Mouse (Mus musculus) midbrain, embryonic 15.5 days (tissue): Measurements from ENCODE around the gene Zbtb46. TPM values are rescaled to one million over a fixed set of nuclear protein-coding genes. Genes with fewer than 3 reads are reported as not detected.
A peak's percentile ranks its signal among the peaks of the same experiment; 100 is the strongest.

ENCODE experiments used
- ATAC-seq: fragments of 200-750 bp; cut with Nextera tagmentation; replicated peaks from 2 replicates; pipeline ENCODE4 v1.8.0; 2017; ENCODE audit warnings: moderate TSS enrichment
- H3K27ac ChIP-seq: fragments of 300-500 bp; sonication (generic); 2 replicates; pipeline ENCODE4 v1.5.1; 2015; ENCODE audit warnings: mild to moderate bottlenecking, inconsistent platforms
- H3K27me3 ChIP-seq: fragments of 300-500 bp; sonication (generic); replicated peaks from 2 replicates; pipeline ENCODE4 v1.6.1; 2015; ENCODE audit warnings: inconsistent platforms
- H3K36me3 ChIP-seq: fragments of 300-500 bp; sonication (generic); replicated peaks from 2 replicates; pipeline ENCODE4 v1.6.1; 2015; ENCODE audit warnings: inconsistent platforms
- H3K4me1 ChIP-seq: fragments of 300-500 bp; sonication (generic); 2 replicates; pipeline ENCODE4 v1.6.1; 2015; ENCODE audit warnings: inconsistent platforms
- H3K4me2 ChIP-seq: fragments of 300-500 bp; sonication (generic); 2 replicates; pipeline ENCODE4 v1.6.1; 2015; ENCODE audit warnings: inconsistent platforms, mild to moderate bottlenecking, moderate library complexity
- H3K4me3 ChIP-seq: fragments of 300-500 bp; sonication (generic); 2 replicates; pipeline ENCODE4 v1.5.1; 2015; ENCODE audit warnings: mild to moderate bottlenecking, inconsistent platforms
- H3K9ac ChIP-seq: fragments of 300-500 bp; sonication (generic); 2 replicates; pipeline ENCODE4 v1.6.1; 2015; ENCODE audit warnings: mild to moderate bottlenecking, inconsistent platforms
- H3K9me3 ChIP-seq: fragments of 300-500 bp; sonication (generic); 2 replicates; pipeline ENCODE4 v1.6.1; 2016; ENCODE audit warnings: inconsistent platforms
- WGBS: fragments of 180-500 bp; shearing (Covaris S2); methylation state at CpG from one replicate; pipeline ENCODE4 v1.1.7; 2015; ENCODE audit warnings: mixed read lengths; 5-methylcytosine and 5-hydroxymethylcytosine counted together
- polyA plus RNA-seq: library from polyadenylated mRNA; unstranded; fragments of >200 nt; fragmentation: Nextera tagmentation; extraction: Ambion mirVana; gene quantifications from 2 replicates; pipeline ENCODE4 v1.2.1, GENCODE M21; 2015

Zbtb46 gene
- polyA plus RNA-seq, 1 experiment from 2014 or later = 26.0 TPM

DNA sequence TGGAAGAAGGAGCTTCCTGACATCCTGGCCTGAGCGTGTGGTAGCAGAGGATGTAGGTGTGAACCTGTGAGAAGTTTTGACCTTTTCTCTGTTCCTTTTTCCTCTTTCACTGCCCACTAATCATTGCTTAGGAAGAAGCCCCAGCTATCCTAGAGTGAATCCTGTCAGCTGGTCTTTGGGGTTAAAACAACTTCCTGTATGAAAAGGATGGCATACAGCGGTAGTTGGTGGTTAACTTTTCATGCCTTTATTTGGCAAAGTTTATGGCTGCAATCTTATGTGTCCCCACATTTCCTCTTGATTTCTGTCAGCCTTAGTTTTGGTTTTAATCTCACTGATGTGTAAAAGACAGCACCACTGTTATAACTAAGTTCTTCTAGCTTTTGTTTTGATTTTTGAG is 82.0 kb downstream of the Zbtb46 start:
- Histone ChIP-seq H3K4me1 (no peaks in the 10 kb centered on the region), H3K9me3 (no peaks in the 10 kb centered on the region), H3K27me3 (no peaks in the 10 kb centered on the region), H3K27ac (no peak overlapping the region), H3K4me3 (no peak overlapping the region), H3K9ac (no peak overlapping the region), H3K36me3 (peaks cover 29% of the 10 kb centered on the region; the same call in 1 of the 2 replicates), H3K4me2 (no peak overlapping the region)
- ATAC-seq = no peak
- 92% methylated on average over 2 of the region's 2 CpGs for WGBS

DNA sequence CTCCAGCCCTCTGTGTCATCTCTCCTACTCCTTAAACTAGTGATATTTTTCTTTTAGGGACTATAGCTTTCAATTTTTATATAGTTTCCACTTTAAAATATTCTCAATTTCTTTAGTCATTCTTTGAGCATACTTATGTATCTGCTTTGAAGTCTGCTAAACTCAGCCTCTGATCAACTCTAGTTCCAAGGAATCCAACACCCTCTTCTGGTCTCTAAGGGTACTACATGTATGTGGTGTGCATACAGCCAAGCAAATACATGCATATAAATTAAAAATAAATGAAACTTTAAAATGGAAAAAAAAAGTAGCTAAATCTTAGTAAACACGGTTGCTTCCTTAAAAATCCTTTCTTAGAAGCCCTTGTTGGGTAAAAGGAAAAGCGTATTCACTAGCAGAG is 83.4 kb downstream of the Zbtb46 start:
- Histone ChIP-seq H3K4me3 (no peak overlapping the region), H3K4me2 (no peak overlapping the region), H3K36me3 (peaks cover 18% of the 10 kb centered on the region; the same call in 1 of the 2 replicates), H3K9me3 (no peaks in the 10 kb centered on the region), H3K27ac (no peak overlapping the region), H3K27me3 (no peaks in the 10 kb centered on the region), H3K4me1 (0 out of 2 replicates have a peak, but pooled peaks cover 3% of the 10 kb centered on the region), H3K9ac (no peak overlapping the region)
- WGBS = 92% methylated on average over 2 of the region's 2 CpGs
- no peak for ATAC-seq

DNA sequence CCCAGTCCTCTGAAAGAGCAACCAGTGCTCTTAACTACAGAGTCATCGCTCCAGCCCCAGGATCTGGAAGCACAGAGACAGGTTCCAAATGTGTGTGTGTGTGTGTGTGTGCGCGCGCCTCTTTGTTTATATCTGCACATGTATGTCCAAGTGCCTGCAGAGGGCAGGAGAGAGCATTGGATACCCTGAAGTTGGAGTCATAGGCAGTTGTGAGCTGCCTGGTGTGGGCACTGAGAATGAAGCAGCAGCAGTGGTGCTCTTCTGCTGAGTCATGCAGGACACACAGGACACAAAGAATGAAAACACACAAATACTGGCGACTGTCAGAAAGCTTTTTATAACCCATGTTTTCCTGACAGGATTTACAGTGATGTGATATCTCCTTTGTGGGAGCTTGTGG is 89.2 kb downstream of the Zbtb46 start:
- H3K27me3 ChIP-seq = no peaks in the 10 kb centered on the region
- peaks cover 42% of the 10 kb centered on the region for H3K4me1 ChIP-seq
- H3K9ac ChIP-seq = no peak overlapping the region
- WGBS = 98% methylated on average over 5 of the region's 5 CpGs
- H3K4me2 ChIP-seq = no peak overlapping the region
- no peak overlapping the region for H3K4me3 ChIP-seq
- no peaks in the 10 kb centered on the region; the same call in 1 of the 2 replicates for H3K36me3 ChIP-seq
- no peak for ATAC-seq
- no peak overlapping the region for H3K27ac ChIP-seq
- no peaks in the 10 kb centered on the region for H3K9me3 ChIP-seq

DNA sequence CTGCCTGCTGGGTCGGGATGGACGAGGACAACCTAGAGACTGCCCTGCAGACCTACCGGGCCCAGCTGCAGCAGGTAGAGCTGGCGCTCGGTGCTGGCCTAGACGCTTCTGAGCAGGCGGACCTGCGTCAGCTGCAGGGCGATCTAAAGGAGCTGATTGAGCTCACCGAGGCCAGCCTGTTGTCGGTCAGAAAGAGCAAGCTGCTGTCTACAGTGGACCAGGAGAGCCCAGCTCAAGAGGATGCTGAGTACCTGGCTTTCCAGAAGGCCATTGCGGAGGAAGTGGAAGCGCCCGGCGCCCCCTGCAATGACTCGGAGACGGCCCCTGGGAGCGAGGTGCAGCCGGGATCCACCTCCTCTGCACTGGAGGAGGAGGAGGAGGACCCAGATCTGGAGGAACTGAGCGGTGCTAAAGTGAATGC is 93.6 kb downstream of the Zbtb46 start:
- ATAC-seq = peak; percentile 52
- no peaks in the 10 kb centered on the region for H3K27me3 ChIP-seq
- WGBS = under 1% methylated on average over 20 of the region's 20 CpGs
- H3K4me2 ChIP-seq = peak overlapping the region; percentile 88
- H3K36me3 ChIP-seq = peaks cover 20% of the 10 kb centered on the region
- H3K27ac ChIP-seq = peak overlapping the region; percentile 91
- peaks cover 54% of the 10 kb centered on the region for H3K4me1 ChIP-seq
- peak overlapping the region; percentile 56 for H3K4me3 ChIP-seq
- H3K9me3 ChIP-seq = no peaks in the 10 kb centered on the region
- peak overlapping the region; percentile 84 for H3K9ac ChIP-seq

DNA sequence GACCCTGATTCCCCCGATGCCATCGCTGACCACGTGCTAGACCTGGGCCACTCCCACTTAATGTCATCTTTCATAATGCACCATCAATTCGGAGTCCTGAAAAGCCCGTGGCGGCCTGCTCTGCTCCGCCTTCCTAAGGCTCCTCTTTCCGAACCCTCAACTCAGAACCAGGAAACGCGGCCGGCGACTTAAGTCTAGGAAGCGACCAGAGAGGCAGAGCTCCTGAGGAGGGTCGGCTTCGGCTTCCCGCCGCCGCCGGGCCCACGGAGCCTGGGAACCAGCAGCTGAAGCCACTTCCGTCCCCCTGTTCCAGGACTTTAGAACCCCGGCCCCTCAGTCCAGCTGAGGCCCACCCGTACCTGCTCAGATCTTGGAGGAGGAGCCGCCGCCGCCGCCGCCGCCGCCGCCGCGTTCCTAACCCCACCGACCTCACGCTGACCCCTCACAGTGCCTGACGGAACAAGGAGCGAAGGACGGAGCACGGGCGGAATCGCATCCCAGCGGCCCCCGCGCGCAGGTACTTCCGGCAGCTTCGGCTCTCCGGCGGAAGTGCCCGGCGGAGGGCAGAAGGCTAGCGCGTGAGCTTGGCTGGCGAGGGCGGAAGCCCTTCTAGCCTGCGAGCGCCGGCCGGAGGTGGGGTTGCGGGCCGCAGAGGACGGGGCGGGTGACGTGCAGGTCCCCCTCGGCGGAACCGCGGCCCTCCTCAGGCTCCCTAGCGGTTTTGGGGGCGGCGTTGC is 94.2 kb downstream of the Zbtb46 start, which contains the start of the genes Zgpat and Arfrp1:
Gene Zgpat (plus strand): TSS at position 69 of the 737 bp plus-strand sequence.
Gene Arfrp1 (minus strand): TSS at position 545 of the 737 bp plus-strand sequence.
- WGBS = under 1% methylated on average over 70 of the region's 71 CpGs
- no peaks in the 10 kb centered on the region for H3K9me3 ChIP-seq
- H3K9ac ChIP-seq = peak within 1 kb of the TSS; percentile 84
- H3K4me1 ChIP-seq = peaks cover 54% of the 10 kb centered on the region
- peak within 1 kb of the TSS; percentile 56 for H3K4me3 ChIP-seq
- peak; percentile 93 for ATAC-seq
- H3K27ac ChIP-seq = peak within 1 kb of the TSS; percentile 91
- H3K4me2 ChIP-seq = peak within 1 kb of the TSS; percentile 88
- no peaks in the 10 kb centered on the region for H3K27me3 ChIP-seq
- H3K36me3 ChIP-seq = peaks cover 26% of the 10 kb centered on the region

DNA sequence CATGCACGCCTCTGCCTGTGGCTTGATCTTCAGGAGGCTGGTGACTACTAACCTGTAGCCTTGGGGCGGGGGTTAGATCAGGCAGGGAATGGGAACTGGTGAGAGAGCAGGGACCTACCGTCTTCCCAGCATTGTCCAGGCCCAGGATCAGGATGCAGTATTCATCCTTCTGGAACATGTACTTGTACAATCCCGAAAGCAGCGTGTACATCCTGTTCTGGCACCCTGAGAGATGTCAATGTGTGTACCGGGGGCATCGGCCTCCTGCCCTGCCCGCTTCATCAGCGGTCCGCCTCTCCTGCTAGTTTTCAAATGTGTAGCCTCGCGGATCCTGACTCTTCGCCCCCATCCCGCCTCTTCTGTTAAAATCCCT is 94.8 kb downstream of the Zbtb46 start:
- Histone ChIP-seq H3K36me3 (peaks cover 31% of the 10 kb centered on the region), H3K4me2 (peak overlapping the region; percentile 88), H3K9ac (peak overlapping the region; percentile 84), H3K4me3 (peak overlapping the region; percentile 56), H3K4me1 (peaks cover 48% of the 10 kb centered on the region), H3K9me3 (no peaks in the 10 kb centered on the region), H3K27ac (peak overlapping the region; percentile 91), H3K27me3 (no peaks in the 10 kb centered on the region)
- WGBS = 11% methylated on average over 14 of the region's 14 CpGs
- ATAC-seq = peak; percentile 32; the same call in 1 of the 2 replicates

DNA sequence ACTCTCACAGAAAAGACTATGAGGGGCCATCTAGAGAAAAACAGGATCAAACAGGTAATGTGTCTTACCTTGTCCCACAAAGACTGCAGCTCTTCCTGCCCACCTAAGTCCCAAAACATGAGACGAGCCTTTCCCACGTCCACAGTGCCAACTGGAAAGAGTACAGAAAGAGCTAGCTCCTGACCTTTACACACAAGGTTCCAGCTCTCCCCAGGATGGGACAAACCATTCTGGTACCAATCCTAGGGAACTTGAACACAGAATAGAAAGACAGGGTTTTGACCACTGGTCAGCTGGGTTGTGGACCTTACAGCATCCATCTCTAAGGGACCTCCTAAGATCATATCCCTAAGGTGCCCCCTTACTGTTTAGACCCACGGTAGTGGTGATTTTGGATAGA is 95.3 kb downstream of the Zbtb46 start:
- WGBS = 83% methylated on average over 3 of the region's 3 CpGs

DNA sequence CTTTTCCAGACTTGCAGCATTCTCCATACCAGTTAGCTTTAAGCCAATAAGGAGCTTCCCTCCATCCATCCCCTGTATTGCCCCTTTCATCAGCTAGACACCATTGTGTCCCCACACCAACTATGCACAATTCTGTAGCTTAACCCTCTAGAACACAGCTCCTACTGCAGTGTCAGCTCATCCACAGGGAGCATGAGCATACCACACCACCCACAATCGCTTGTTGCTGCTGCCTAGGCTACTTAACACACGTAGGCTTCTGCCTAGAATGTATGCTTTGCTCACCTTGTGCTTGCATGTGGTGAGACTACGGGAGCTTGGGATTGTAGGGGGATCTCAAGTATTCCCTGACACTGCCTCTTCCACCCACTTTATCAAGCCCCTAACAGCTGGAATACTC is 102.4 kb downstream of the Zbtb46 start:
- Histone ChIP-seq H3K36me3 (peaks cover 54% of the 10 kb centered on the region), H3K27me3 (no peaks in the 10 kb centered on the region), H3K9me3 (no peaks in the 10 kb centered on the region), H3K4me2 (no peak overlapping the region), H3K27ac (no peak overlapping the region), H3K4me1 (no peaks in the 10 kb centered on the region), H3K9ac (no peak overlapping the region), H3K4me3 (no peak overlapping the region)
- ATAC-seq = no peak
- 84% methylated on average over 3 of the region's 3 CpGs for WGBS

More for the DNA sequence above, 95.3 kb downstream of the Zbtb46 start:
- Histone ChIP-seq H3K9me3 (no peaks in the 10 kb centered on the region), H3K4me3 (peak overlapping the region; percentile 56), H3K27me3 (no peaks in the 10 kb centered on the region), H3K36me3 (peaks cover 36% of the 10 kb centered on the region), H3K4me1 (peaks cover 43% of the 10 kb centered on the region), H3K27ac (0 out of 2 replicates have a peak overlapping the region, but pooled peaks have one; percentile 91), H3K4me2 (peak overlapping the region; percentile 88), H3K9ac (peak overlapping the region; percentile 84)
- no peak for ATAC-seq

DNA sequence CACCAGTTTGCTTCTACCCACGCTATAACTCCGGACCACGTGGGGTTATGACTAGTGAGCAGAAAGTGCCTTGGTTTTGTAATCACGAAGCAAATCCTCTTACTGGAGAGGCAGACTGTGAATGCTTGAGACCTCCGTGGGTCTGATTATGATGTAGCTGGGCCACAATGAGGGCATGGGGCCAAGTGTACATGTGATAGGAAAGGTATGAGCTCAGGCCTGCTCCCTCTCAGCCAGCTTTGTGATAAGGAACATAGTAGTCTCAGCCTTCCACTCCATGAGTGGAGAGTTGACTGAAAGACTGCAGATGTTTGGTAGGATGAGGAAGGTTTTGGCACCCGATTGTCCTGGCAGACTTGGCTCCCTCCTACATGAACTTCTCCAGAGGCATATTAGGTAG is 116.5 kb downstream of the Zbtb46 start:
- H3K27me3 ChIP-seq = no peaks in the 10 kb centered on the region
- H3K27ac ChIP-seq = no peak overlapping the region
- no peak for ATAC-seq
- H3K4me3 ChIP-seq = no peak overlapping the region
- no peak overlapping the region for H3K4me2 ChIP-seq
- no peaks in the 10 kb centered on the region for H3K9me3 ChIP-seq
- 96% methylated on average over 6 of the region's 6 CpGs for WGBS
- peaks cover 17% of the 10 kb centered on the region for H3K36me3 ChIP-seq
- H3K4me1 ChIP-seq = no peaks in the 10 kb centered on the region
- no peak overlapping the region for H3K9ac ChIP-seq

DNA sequence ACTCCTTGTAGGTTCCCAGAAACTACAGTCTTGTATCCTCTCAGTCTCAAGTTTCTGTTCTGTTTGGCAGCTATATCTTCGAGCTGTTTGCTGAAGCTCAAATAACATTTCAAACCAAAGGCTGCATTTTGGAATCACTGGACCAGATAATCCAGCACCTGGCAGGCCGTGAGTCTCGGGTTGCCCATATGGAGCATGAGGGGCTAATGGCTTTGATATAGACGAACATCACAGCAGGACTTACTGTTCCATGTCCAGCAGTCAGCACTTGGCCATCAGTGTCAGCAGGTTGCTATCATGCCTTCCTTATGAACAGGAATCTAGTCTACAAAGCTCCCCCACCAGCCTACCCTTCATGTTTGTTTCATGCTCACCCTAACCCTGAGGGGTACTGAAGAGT is 118.8 kb downstream of the Zbtb46 start:
- no peak overlapping the region for H3K4me3 ChIP-seq
- no peak overlapping the region for H3K4me2 ChIP-seq
- H3K9me3 ChIP-seq = no peaks in the 10 kb centered on the region
- H3K27ac ChIP-seq = no peak overlapping the region
- no peaks in the 10 kb centered on the region for H3K27me3 ChIP-seq
- 84% methylated on average over 4 of the region's 4 CpGs for whole genome bisulfite sequencing
- no peak for ATAC-seq
- H3K36me3 ChIP-seq = peaks cover 26% of the 10 kb centered on the region
- no peaks in the 10 kb centered on the region for H3K4me1 ChIP-seq
- H3K9ac ChIP-seq = no peak overlapping the region
